In genomic region chr9:114672703-114673561, GRCm38 (mm10) we compare ENCODE assay signal across 8 mouse cellular contexts. TPM values are rescaled to one million over a fixed set of nuclear protein-coding genes. Genes with fewer than 3 reads are reported as not detected.
DNase-seq lines count a peak whose midpoint lies in the region; ATAC-seq and TF ChIP-seq lines count a peak whose summit lies in the region.

No protein-coding gene starts in this region.

- H3K9ac ChIP-seq in ES-E14 (ENCODE audit: insufficient read depth, low read depth, low read length, poor library complexity, severe bottlenecking), result peak overlapping the region; percentile 40; the same call in 1 of the 2 replicates
- peak overlapping the region; percentile 60 for H3K9ac ChIP-seq in embryonic facial prominence, embryonic 14.5 days (ENCODE audit: low read depth, low read length)

- in situ Hi-C loops in ES-E14 (cut with MboI; ENCODE audit: low sequenced_read_pairs in 2 of 2, unreplicated experiment in 2 of 2), result no loop called here

- H3K4me2 ChIP-seq in embryonic facial prominence, embryonic 14.5 days (ENCODE audit: low read depth, low read length), result peak overlapping the region; percentile 58

- H3K4me3 ChIP-seq in ES-E14 (ENCODE audit: insufficient read depth in 1 of 2, low read depth in 1 of 2, low read length in 2 of 2, poor library complexity in 1 of 2, severe bottlenecking in 1 of 2), result peak overlapping the region; percentile 1 to 38; a peak in 2 of 4 replicates
- peak overlapping the region; percentile 36 for H3K4me3 ChIP-seq in embryonic facial prominence, embryonic 14.5 days (ENCODE audit: low read depth, low read length)
- H3K4me3 ChIP-seq in hindbrain, embryonic 10.5 days, result peak overlapping the region; percentile 49

- H3K4me1 ChIP-seq in ES-E14 (ENCODE audit: control insufficient read depth in 2 of 2, insufficient read depth in 2 of 2, low read length in 2 of 2, poor library complexity in 1 of 2), result peaks cover 3 to 11% of the 10 kb centered on the region in 2 experiments; a peak in 2 of 4 replicates
- peaks cover 6% of the 10 kb centered on the region; the same call in 1 of the 2 replicates for H3K4me1 ChIP-seq in embryonic facial prominence, embryonic 14.5 days (ENCODE audit: control insufficient read depth, insufficient read depth, low read length)
- H3K4me1 ChIP-seq in hindbrain, embryonic 10.5 days (replicated peaks), result peaks cover 14% of the 10 kb centered on the region

- peak overlapping the region; percentile 0; the same call in 1 of the 2 replicates for H3K27ac ChIP-seq in ES-E14 (ENCODE audit: insufficient read depth, low read depth, low read length, poor library complexity, severe bottlenecking)
- H3K27ac ChIP-seq in embryonic facial prominence, embryonic 14.5 days (replicated peaks; ENCODE audit: low read depth, low read length), result no peak overlapping the region
- peak overlapping the region; percentile 80 for H3K27ac ChIP-seq in hindbrain, embryonic 10.5 days

- WGBS in embryonic facial prominence, embryonic 14.5 days, result 3% methylated on average over 22 of the region's 24 CpGs
- 7% methylated on average over 24 of the region's 24 CpGs for WGBS in hindbrain, embryonic 10.5 days

- H3K36me3 ChIP-seq in ES-E14 (ENCODE audit: control insufficient read depth, insufficient read depth, low read length, poor library complexity, severe bottlenecking), result no peaks in the 10 kb centered on the region
- no peaks in the 10 kb centered on the region for H3K36me3 ChIP-seq in embryonic facial prominence, embryonic 14.5 days (ENCODE audit: control insufficient read depth, insufficient read depth, low read length)
- H3K36me3 ChIP-seq in hindbrain, embryonic 10.5 days, result no peaks in the 10 kb centered on the region

- ATAC-seq in cerebellum, adult (ENCODE audit: insufficient number of reproducible peaks, low FRiP score, low TSS enrichment), result peak; percentile 90
- ATAC-seq in embryonic facial prominence, embryonic 14.5 days (ENCODE audit: low read depth), result peak; percentile 78

- no peaks in the 10 kb centered on the region for H3K9me3 ChIP-seq in ES-E14 (ENCODE audit: control insufficient read depth, insufficient read depth, low read depth, low read length)
- no peaks in the 10 kb centered on the region for H3K9me3 ChIP-seq in embryonic facial prominence, embryonic 14.5 days (ENCODE audit: control insufficient read depth, low read length)
- no peaks in the 10 kb centered on the region for H3K9me3 ChIP-seq in hindbrain, embryonic 10.5 days

- DNase-seq in cerebellum, postnatal 4 days (ENCODE audit: low spot score in 2 of 2), result no peak
- DNase-seq in ES-E14 (ENCODE audit: low read depth, low spot score), result no peak
- DNase-seq in embryonic facial prominence, embryonic 14.5 days (ENCODE audit: low spot score), result peak; percentile 66
- peak; percentile 26 for DNase-seq in hindbrain, embryonic 10.5 days (ENCODE audit: low spot score)
- peak; percentile 24 for DNase-seq in lung, postnatal 25 days (ENCODE audit: low spot score)
- DNase-seq in right cerebral cortex, adult 2 months (ENCODE audit: low spot score in 2 of 2), result peak; percentile 51 to 64
- DNase-seq in thymus, postnatal 25 days, result no peak

- no peaks in the 10 kb centered on the region for H3K27me3 ChIP-seq in embryonic facial prominence, embryonic 14.5 days (replicated peaks; ENCODE audit: control insufficient read depth, insufficient read depth, low read length)
- no peaks in the 10 kb centered on the region for H3K27me3 ChIP-seq in hindbrain, embryonic 10.5 days (ENCODE audit: insufficient read depth, poor library complexity, severe bottlenecking)

TF ChIP-seq in ES-E14, 5 proteins besides CTCF, POLR2A, EP300 and RAD21:
- TF ChIP-seq ZNF384 (IDR thresholded peaks at IDR 0.05; ENCODE audit: low read depth, low read length), result no peak

RNA-seq across cellular contexts. Expression of gene Dync1li1, which starts 15.7 kb away (rescaled TPM):
- 50.8 and 63.8 TPM in 2 replicates for total RNA-seq in ES-E14 (2012; rRNA removed)
- 33.9 and 34.7 TPM in 2 replicates for polyA plus RNA-seq in embryonic facial prominence, embryonic 14.5 days (2014; fragmentation: Nextera tagmentation; extraction: Ambion mirVana)
- 99.8 and 122 TPM in 2 replicates for polyA plus RNA-seq in hindbrain, embryonic 10.5 days (2016; fragmentation: Nextera tagmentation; extraction: Ambion mirVana)

RNA-seq across cellular contexts. Expression of gene Cnot10, which starts 32.9 kb away (rescaled TPM):
- 73.0 and 73.4 TPM in 2 replicates for total RNA-seq in ES-E14 (2012; rRNA removed)
- 52.4 and 63.7 TPM in 2 replicates for polyA plus RNA-seq in embryonic facial prominence, embryonic 14.5 days (2014; fragmentation: Nextera tagmentation; extraction: Ambion mirVana)
- polyA plus RNA-seq in hindbrain, embryonic 10.5 days (2016; fragmentation: Nextera tagmentation; extraction: Ambion mirVana), result 67.4 and 68.7 TPM in 2 replicates

RNA-seq across cellular contexts. Expression of gene Cmtm6, which starts 58.0 kb away (rescaled TPM):
- 74.4 and 118 TPM in 2 replicates for total RNA-seq in ES-E14 (2012; rRNA removed)
- polyA plus RNA-seq in embryonic facial prominence, embryonic 14.5 days (2014; fragmentation: Nextera tagmentation; extraction: Ambion mirVana), result 44.3 and 45.7 TPM in 2 replicates
- polyA plus RNA-seq in hindbrain, embryonic 10.5 days (2016; fragmentation: Nextera tagmentation; extraction: Ambion mirVana), result 23.8 and 30.0 TPM in 2 replicates

Comparison
In these comparisons a context has a peak if more than half of its experiments do, and no peak if none do; other contexts are left out.
1. DNase-seq: peak in embryonic facial prominence, embryonic 14.5 days (single experiment), hindbrain, embryonic 10.5 days (single experiment), lung, postnatal 25 days (single experiment) and right cerebral cortex, adult 2 months (2 of 2); none in cerebellum, postnatal 4 days (0 of 2), ES-E14 (single experiment) and thymus, postnatal 25 days (single experiment).
2. Peak in every context shown above with its lines, with median percentiles within 50 percentile points of each other: H3K4me3 ChIP-seq.